Mouse (Mus musculus) embryonic fibroblast, embryonic 13.5 days (primary cell): ENCODE results near the gene Sec13. TPM values are rescaled to one million over a fixed set of nuclear protein-coding genes. Genes with fewer than 3 reads are reported as not detected.

ENCODE experiments used
- H3K27ac ChIP-seq: 2 replicates; pipeline ENCODE4 v1.5.1; 2012; ENCODE audit warnings: low read length, control low read depth, inconsistent platforms; ENCODE audit not compliant: insufficient read depth
- H3K4me1 ChIP-seq: 2 replicates; pipeline ENCODE4 v1.6.1; 2011; ENCODE audit warnings: low read length; ENCODE audit not compliant: control insufficient read depth, insufficient read depth
- H3K4me3 ChIP-seq: 2 replicates; pipeline ENCODE4 v1.5.1; 2011; ENCODE audit warnings: mild to moderate bottlenecking, control low read depth, low read length; ENCODE audit not compliant: insufficient read depth
- CTCF ChIP-seq: IDR thresholded peaks from 2 replicates; pipeline ENCODE4 v1.5.1; 2011; ENCODE audit warnings: mild to moderate bottlenecking, control low read depth, low read length, moderate library complexity, borderline replicate concordance; ENCODE audit not compliant: insufficient read depth
- POLR2A ChIP-seq: IDR thresholded peaks from 2 replicates; pipeline ENCODE4 v1.6.1; 2011; ENCODE audit warnings: low read depth, mild to moderate bottlenecking, control low read depth, low read length, moderate library complexity
- polyA plus RNA-seq: library from polyadenylated mRNA; stranded (reverse); fragments of >200 nt; gene quantifications from 2 replicates; pipeline ENCODE4 v1.2.4, GENCODE M21; 2011; ENCODE audit warnings: low read depth; ENCODE audit not compliant: missing spikeins, insufficient read length

Gene Sec13
- polyA plus RNA-seq, 1 experiment, result 189 TPM

- no peaks in the 10 kb centered on the region for H3K4me1 ChIP-seq
- no peak overlapping the region for H3K4me3 ChIP-seq
- no peak for TF ChIP-seq POLR2A
- TF ChIP-seq CTCF, result no peak
- no peak overlapping the region for H3K27ac ChIP-seq
These were observed 4.6 kb upstream of the Sec13 start for GRCm38 (mm10) chr6:113745117-113745516.

- Histone ChIP-seq H3K27ac (no peak overlapping the region), H3K4me3 (no peak overlapping the region), H3K4me1 (peaks cover 4% of the 10 kb centered on the region; the same call in 1 of the 2 replicates)
- TF ChIP-seq CTCF, result no peak
- TF ChIP-seq POLR2A, result no peak
These were observed 2.6 kb upstream of the Sec13 start for GRCm38 (mm10) chr6:113743111-113743510.

- TF ChIP-seq POLR2A (no peak), CTCF (no peak)
- no peak overlapping the region for H3K4me3 ChIP-seq
- no peak overlapping the region for H3K27ac ChIP-seq
- peaks cover 4% of the 10 kb centered on the region; the same call in 1 of the 2 replicates for H3K4me1 ChIP-seq
These were observed 1.8 kb upstream of the Sec13 start for GRCm38 (mm10) chr6:113742321-113742720.

- TF ChIP-seq CTCF, result no peak
- TF ChIP-seq POLR2A, result no peak
- H3K4me1 ChIP-seq, result peaks cover 4% of the 10 kb centered on the region; the same call in 1 of the 2 replicates
- no peak overlapping the region for H3K27ac ChIP-seq
- no peak overlapping the region for H3K4me3 ChIP-seq
These were observed 882 bp upstream of the Sec13 start for GRCm38 (mm10) chr6:113741425-113741824.

- TF ChIP-seq CTCF, result no peak
- no peak for TF ChIP-seq POLR2A
- Histone ChIP-seq H3K27ac (no peak overlapping the region), H3K4me3 (no peak overlapping the region), H3K4me1 (peaks cover 4% of the 10 kb centered on the region; the same call in 1 of the 2 replicates)
These were observed 3.1 kb downstream of the Sec13 start for GRCm38 (mm10) chr6:113737318-113738046.

- no peak overlapping the region for H3K4me3 ChIP-seq
- no peak overlapping the region for H3K27ac ChIP-seq
- no peaks in the 10 kb centered on the region for H3K4me1 ChIP-seq
- TF ChIP-seq POLR2A (no peak), CTCF (no peak)
These were observed 9.2 kb downstream of the Sec13 start for GRCm38 (mm10) chr6:113731296-113731695.

- Histone ChIP-seq H3K4me3 (no peak overlapping the region), H3K4me1 (peaks cover 3% of the 10 kb centered on the region; the same call in 1 of the 2 replicates), H3K27ac (no peak overlapping the region)
- TF ChIP-seq CTCF, result no peak
- no peak for TF ChIP-seq POLR2A
These were observed 12.4 kb downstream of the Sec13 start for GRCm38 (mm10) chr6:113728181-113728580.

- Histone ChIP-seq H3K4me3 (no peak overlapping the region), H3K27ac (no peak overlapping the region), H3K4me1 (peaks cover 3% of the 10 kb centered on the region; the same call in 1 of the 2 replicates)
- no peak for TF ChIP-seq POLR2A
These were observed 19.5 kb downstream of the Sec13 start for GRCm38 (mm10) chr6:113721061-113721460.

GRCm38 (mm10) chr6:113719878-113720277 lies 20.7 kb downstream of the Sec13 start, which contains the start of gene Ghrl:
Ghrl (minus strand) TSS chr6:113719880.
- H3K27ac ChIP-seq, result no peak within 1 kb of the TSS
- peaks cover 3% of the 10 kb centered on the region; the same call in 1 of the 2 replicates for H3K4me1 ChIP-seq
- TF ChIP-seq POLR2A (no peak), CTCF (no peak)
- H3K4me3 ChIP-seq, result no peak within 1 kb of the TSS

- TF ChIP-seq CTCF, result no peak
- TF ChIP-seq POLR2A, result no peak
These were observed 23.0 kb downstream of the Sec13 start for GRCm38 (mm10) chr6:113717541-113717940.

GRCm38 (mm10) chr6:113714797-113715196 lies 25.7 kb downstream of the Sec13 start:
- no peak for TF ChIP-seq CTCF
- no peak for TF ChIP-seq POLR2A
- Histone ChIP-seq H3K4me3 (no peak overlapping the region), H3K27ac (no peak overlapping the region), H3K4me1 (no peaks in the 10 kb centered on the region; the same call in 1 of the 2 replicates)

More at GRCm38 (mm10) chr6:113717541-113717940, 23.0 kb downstream of the Sec13 start:
- no peak overlapping the region for H3K27ac ChIP-seq
- H3K4me1 ChIP-seq, result no peaks in the 10 kb centered on the region; the same call in 1 of the 2 replicates
- H3K4me3 ChIP-seq, result no peak overlapping the region
